Mouse (Mus musculus) retina, postnatal 1 day (tissue): ENCODE measurements at regions not wholly inside any gene's neighbourhood (a gene's known extent, or its start where the extent isn't known, plus 50 kb on each side); places are given as distances from the start of the nearest gene placed in this dataset.

Experiments
- DNase-seq: peaks from one replicate; pipeline ENCODE4 v3.0.0-alpha.2; 2012

DNA sequence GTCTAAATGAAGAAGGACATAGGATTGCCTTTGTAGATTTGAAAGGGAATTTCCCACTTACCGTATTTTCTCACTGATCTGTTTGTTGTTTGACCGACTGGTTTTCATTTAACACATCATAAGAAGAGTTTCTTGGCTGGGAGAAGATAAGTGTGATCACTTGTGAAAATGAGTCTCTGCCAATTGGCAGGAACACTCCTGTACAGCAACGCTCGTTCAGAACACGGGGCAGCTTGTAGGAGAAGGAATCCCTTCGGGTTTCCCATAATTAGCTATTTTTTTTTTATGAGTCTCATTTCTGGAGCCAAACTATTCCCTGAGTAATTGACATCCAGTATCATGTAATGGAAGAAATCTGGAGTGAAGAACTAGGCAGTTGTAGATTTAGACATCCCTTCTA lies 61.8 kb upstream of the Dkk2 start:
- DNase-seq, result no peak

DNA sequence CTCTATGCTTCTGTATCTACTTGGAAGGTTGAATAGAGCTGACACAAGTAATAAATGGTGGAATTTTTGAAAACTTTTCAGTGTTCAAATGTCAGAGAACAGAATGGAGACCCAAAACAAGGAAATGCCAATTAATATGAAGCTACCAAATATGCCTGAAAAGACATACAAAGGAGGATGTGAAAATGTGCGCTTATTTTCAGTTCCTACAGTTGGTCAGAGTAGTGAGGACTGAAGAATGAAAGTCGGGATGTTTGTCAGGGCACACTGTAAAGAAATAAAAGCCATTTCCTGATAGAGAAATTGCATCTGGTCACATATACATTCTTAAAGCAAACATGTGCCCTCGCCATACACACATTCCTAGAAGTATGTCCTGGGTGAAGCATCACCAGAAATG lies 56.0 kb upstream of the Dkk2 start:
- no peak for DNase-seq

DNA sequence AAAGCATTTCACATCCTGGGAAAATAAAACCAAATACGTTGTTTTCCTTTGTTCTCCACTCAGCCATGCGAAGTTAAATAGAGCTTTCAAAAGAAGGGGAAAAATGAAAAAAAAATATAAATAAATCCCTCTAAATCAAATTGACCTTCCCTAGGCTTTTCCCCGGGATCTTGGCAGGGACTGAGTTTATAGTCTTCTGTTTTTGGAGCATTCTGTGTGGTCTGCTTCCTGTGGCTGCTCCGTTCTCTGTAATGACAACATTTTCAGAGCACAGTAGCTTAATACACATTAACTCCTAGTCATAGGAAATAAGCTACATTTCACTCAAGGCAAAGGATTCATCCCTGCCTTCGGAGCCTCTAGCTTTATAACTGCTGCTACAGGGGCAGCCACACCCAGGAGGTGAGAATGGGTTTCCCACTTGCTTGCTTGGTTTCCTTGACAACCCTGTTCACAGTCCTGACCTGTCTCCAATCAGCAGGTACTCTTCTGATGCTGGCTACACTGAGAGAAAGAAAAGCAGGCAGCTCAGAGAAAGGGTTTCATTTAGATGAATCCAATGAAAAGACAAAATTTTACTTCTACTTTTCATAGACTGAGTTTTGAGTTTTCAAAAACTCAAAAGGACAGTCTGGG lies 51.9 kb upstream of the Dkk2 start:
- DNase-seq, result no peak

DNA sequence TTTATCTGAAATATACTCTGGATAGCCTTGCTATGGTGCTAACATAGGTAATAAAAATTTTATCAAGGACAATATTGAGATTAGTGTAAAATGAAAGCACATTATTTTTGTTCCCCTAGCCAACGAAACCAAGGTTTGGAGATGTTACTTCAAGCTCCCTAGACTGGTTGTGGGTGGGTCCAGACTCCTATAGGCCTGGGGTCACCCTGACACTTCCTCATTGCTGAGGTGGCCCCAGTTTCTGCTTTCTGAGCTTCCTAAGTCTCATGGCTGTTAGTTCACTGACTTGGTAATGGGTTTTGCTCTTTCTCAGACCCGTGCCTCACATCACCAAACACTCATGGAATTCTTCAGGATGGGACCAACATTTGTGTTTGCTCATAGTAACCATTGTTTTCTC lies 49.9 kb upstream of the Dkk2 start:
- no peak for DNase-seq
